8 mouse cellular contexts compared by ENCODE assay signal in genomic region chr15:81872262-81873136, GRCm38 (mm10). TPM values are rescaled to one million over a fixed set of nuclear protein-coding genes. Genes with fewer than 3 reads are reported as not detected.
DNase-seq lines count a peak whose midpoint lies in the region; ATAC-seq and TF ChIP-seq lines count a peak whose summit lies in the region.

Gene Aco2 (plus strand): TSS chr15:81872309.

- peak within 1 kb of the TSS; percentile 76 for H3K4me2 ChIP-seq in kidney, embryonic 16.5 days (replicated peaks; ENCODE audit: low read depth, low read length)
- peak within 1 kb of the TSS; percentile 99 for H3K4me2 ChIP-seq in myocyte (ENCODE audit: low read depth)

- ATAC-seq in erythroblast, adult 5-6 weeks (replicated peaks; ENCODE audit: low FRiP score, poor library complexity, severe bottlenecking): peak; percentile 91
- ATAC-seq in kidney, embryonic 16.5 days (ENCODE audit: low FRiP score, low TSS enrichment): peak; percentile 85

- peak within 1 kb of the TSS; percentile 81 for H3K9ac ChIP-seq in kidney, embryonic 16.5 days (replicated peaks; ENCODE audit: low read length)
- H3K9ac ChIP-seq in liver, adult 2 months (ENCODE audit: low read depth, low read length): peak within 1 kb of the TSS; percentile 97

- WGBS in heart, embryonic 10.5 days: under 1% methylated on average over 53 of the region's 53 CpGs
- under 1% methylated on average over 53 of the region's 53 CpGs for WGBS in kidney, embryonic 16.5 days
- under 1% methylated on average over 53 of the region's 53 CpGs for WGBS in liver, adult 2 months

- TF ChIP-seq POLR2A in liver, adult 2 months (IDR thresholded peaks at IDR 0.05; ENCODE audit: extremely low read depth, insufficient read depth, low read length): peak; percentile 82
- TF ChIP-seq POLR2A in myocyte (IDR thresholded peaks at IDR 0.05; ENCODE audit: insufficient read length, low read depth): peak; percentile 87

- TF ChIP-seq CTCF in liver, adult 2 months (IDR thresholded peaks at IDR 0.05; ENCODE audit: low read depth, low read length): no peak

- H3K27me3 ChIP-seq in heart, embryonic 10.5 days (ENCODE audit: insufficient read depth, poor library complexity, severe bottlenecking): no peaks in the 10 kb centered on the region
- no peaks in the 10 kb centered on the region for H3K27me3 ChIP-seq in kidney, embryonic 16.5 days (ENCODE audit: insufficient read depth, low read length)
- no peaks in the 10 kb centered on the region for H3K27me3 ChIP-seq in liver, adult 2 months (ENCODE audit: control insufficient read depth, insufficient read depth, low read length)
- H3K27me3 ChIP-seq in myocyte (ENCODE audit: control insufficient read depth, insufficient read depth, insufficient read length): no peaks in the 10 kb centered on the region
- H3K27me3 ChIP-seq in splenic B cell, adult 2 months (ENCODE audit: control insufficient read depth, insufficient read depth, low read length, poor library complexity, severe bottlenecking): no peaks in the 10 kb centered on the region

- no peaks in the 10 kb centered on the region for H3K9me3 ChIP-seq in heart, embryonic 10.5 days
- no peaks in the 10 kb centered on the region for H3K9me3 ChIP-seq in kidney, embryonic 16.5 days (ENCODE audit: low read length)

- H3K4me3 ChIP-seq in heart, embryonic 10.5 days: peak within 1 kb of the TSS; percentile 93
- peak within 1 kb of the TSS; percentile 81 for H3K4me3 ChIP-seq in kidney, embryonic 16.5 days (ENCODE audit: low read length)
- H3K4me3 ChIP-seq in liver, adult 2 months (ENCODE audit: insufficient read depth, low read depth, low read length): peak within 1 kb of the TSS; percentile 96
- peak within 1 kb of the TSS; percentile 88 for H3K4me3 ChIP-seq in myocyte

- DNase-seq in B cell, adult 2 months: peak; percentile 99 to 100
- DNase-seq in brain, adult 2 months (ENCODE audit: low read depth, low spot score): peak; percentile 99
- DNase-seq in heart, embryonic 10.5 days (ENCODE audit: low spot score): peak; percentile 99
- DNase-seq in liver, adult 2 months (ENCODE audit: extremely low read depth, low read depth, low spot score): no peak
- peak; percentile 99 for DNase-seq in splenic B cell, adult 2 months (ENCODE audit: low read depth, low spot score)

- peak within 1 kb of the TSS; percentile 69 for H3ac ChIP-seq in myocyte (ENCODE audit: control insufficient read depth, insufficient read length)

- peaks cover 34% of the 10 kb centered on the region for H3K36me3 ChIP-seq in heart, embryonic 10.5 days
- H3K36me3 ChIP-seq in kidney, embryonic 16.5 days (ENCODE audit: insufficient read depth, low read length): peaks cover 32% of the 10 kb centered on the region
- H3K36me3 ChIP-seq in liver, adult 2 months (ENCODE audit: control insufficient read depth, insufficient read depth, low read length): peaks cover 24% of the 10 kb centered on the region
- H3K36me3 ChIP-seq in myocyte (ENCODE audit: control insufficient read depth, insufficient read depth): peaks cover 33% of the 10 kb centered on the region
- peaks cover 19% of the 10 kb centered on the region for H3K36me3 ChIP-seq in splenic B cell, adult 2 months (ENCODE audit: control insufficient read depth, insufficient read depth, low read length, poor library complexity, severe bottlenecking)

- H3K4me1 ChIP-seq in heart, embryonic 10.5 days: peaks cover 7% of the 10 kb centered on the region
- H3K4me1 ChIP-seq in kidney, embryonic 16.5 days (ENCODE audit: insufficient read depth, low read length): peaks cover 17% of the 10 kb centered on the region
- peaks cover 14% of the 10 kb centered on the region for H3K4me1 ChIP-seq in liver, adult 2 months (ENCODE audit: control insufficient read depth, insufficient read depth, low read length)

- peaks cover 50% of the 10 kb centered on the region for H3K79me2 ChIP-seq in liver, adult 2 months (ENCODE audit: control insufficient read depth, insufficient read depth, low read length)
- peaks cover 91% of the 10 kb centered on the region for H3K79me2 ChIP-seq in myocyte (ENCODE audit: control insufficient read depth, insufficient read depth)

- H3K27ac ChIP-seq in heart, embryonic 10.5 days: peak within 1 kb of the TSS; percentile 98
- H3K27ac ChIP-seq in kidney, embryonic 16.5 days (ENCODE audit: low read length): peak within 1 kb of the TSS; percentile 97
- peak within 1 kb of the TSS; percentile 94 for H3K27ac ChIP-seq in liver, adult 2 months (replicated peaks; ENCODE audit: insufficient read depth, low read depth, low read length)

TF ChIP-seq in myocyte, 11 proteins besides CTCF, POLR2A, EP300 and RAD21:
- TF ChIP-seq TCF3 (IDR thresholded peaks at IDR 0.05; ENCODE audit: insufficient read length, low read depth) (no peak), CEBPB (IDR thresholded peaks at IDR 0.05; ENCODE audit: insufficient read depth, poor library complexity, severe bottlenecking) (no peak), USF1 (IDR thresholded peaks at IDR 0.05; ENCODE audit: low read depth) (no peak), SRF (IDR thresholded peaks at IDR 0.05; ENCODE audit: control insufficient read depth, insufficient read length, low read depth) (peak; percentile 83), POLR2AphosphoS2 (IDR thresholded peaks at IDR 0.05; ENCODE audit: insufficient read length, low read depth) (peak; percentile 84), TCF12 (IDR thresholded peaks at IDR 0.05; ENCODE audit: insufficient read depth, poor library complexity, severe bottlenecking) (no peak), MAX (IDR thresholded peaks at IDR 0.05; ENCODE audit: low read depth) (no peak), MYOG (IDR thresholded peaks at IDR 0.05; ENCODE audit: control insufficient read depth in 1 of 3, insufficient read depth in 1 of 3, insufficient read length in 2 of 3, low read depth in 2 of 3) (peak in 2 of 3 experiments; percentile 51 to 62), E2F4 (IDR thresholded peaks at IDR 0.05; ENCODE audit: insufficient read depth) (no peak), REST (IDR thresholded peaks at IDR 0.05; ENCODE audit: insufficient read depth, insufficient read length) (no peak), MYOD1 (IDR thresholded peaks at IDR 0.05; ENCODE audit: control insufficient read depth in 1 of 3, insufficient read length in 2 of 3, low read depth in 2 of 3) (peak in 2 of 3 experiments; percentile 38 to 81)

RNA-seq across cellular contexts. Expression of gene Aco2, which starts in this region (rescaled TPM):
- total RNA-seq in erythroblast, adult 5-6 weeks (2015; ENCODE audit: low replicate concordance): 16.3 and 37.8 TPM in 2 replicates
- 29.7 and 59.3 TPM in 2 replicates for total RNA-seq in erythroblast, adult 5-6 weeks (2017; ENCODE audit: low replicate concordance)
- polyA plus RNA-seq in heart, embryonic 10.5 days (2016; fragmentation: Nextera tagmentation; extraction: Ambion mirVana): 320 and 472 TPM in 2 replicates
- polyA plus RNA-seq in kidney, embryonic 16.5 days (2015; fragmentation: Nextera tagmentation; extraction: Ambion mirVana): 281 and 293 TPM in 2 replicates
- total RNA-seq in liver, adult 2 months (2014; rRNA removed): 170 and 187 TPM in 2 replicates
- polyA plus RNA-seq in liver, adult 2 months (2012; rRNA removed): 127 TPM in 2 replicates
- polyA plus RNA-seq in myocyte (2012; fragmentation: generic; extraction: Trizol): 666 TPM
